Comparison of ENCODE assay signal across 9 mouse cellular contexts in the genomic region with DNA sequence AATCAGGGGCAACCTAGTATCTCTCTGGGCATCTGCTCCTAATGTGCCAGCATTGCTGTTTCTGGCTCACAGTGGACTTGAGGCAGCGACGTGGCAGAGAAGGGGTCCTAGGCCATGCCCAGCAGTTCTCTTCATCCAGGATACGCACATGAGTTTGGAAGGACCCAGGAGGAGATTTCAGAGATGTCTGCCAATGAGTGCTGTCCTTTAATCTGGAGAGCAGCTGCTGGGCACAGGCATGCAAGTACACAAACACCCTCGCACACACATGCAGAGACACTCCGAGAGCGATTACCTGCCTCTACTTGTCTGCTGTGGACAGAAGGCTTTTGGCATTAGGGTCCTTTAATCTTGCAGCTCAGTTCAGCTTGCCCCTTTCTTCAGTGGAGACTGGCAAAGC. TPM values are rescaled to one million over a fixed set of nuclear protein-coding genes. Genes with fewer than 3 reads are reported as not detected.
DNase-seq lines count a peak whose midpoint lies in the region; ATAC-seq and TF ChIP-seq lines count a peak whose summit lies in the region.
"Had no signal": no experiment of that assay in that cellular context is flagged by ENCODE, and none has a peak within 500 bp of the region (broad histone marks: within the 10 kb centered on the region; RNA-seq: fewer than 3 reads in every experiment).

A gene (plus strand): TSS at position 343 of the 400 bp plus-strand sequence.

- no peaks in the 10 kb centered on the region for H3K27me3 ChIP-seq in heart, embryonic 12.5 days (replicated peaks)
- H3K27me3 ChIP-seq: liver, embryonic 15.5 days had no signal

- no peaks in the 10 kb centered on the region for H3K9me3 ChIP-seq in heart, embryonic 12.5 days (replicated peaks)
- H3K9me3 ChIP-seq: liver, embryonic 15.5 days had no signal

- TF ChIP-seq POLR2A in lung, adult 2 months (IDR thresholded peaks at IDR 0.05; ENCODE audit: borderline replicate concordance, extremely low read depth, low read depth, low read length), result no peak
- no peak for TF ChIP-seq POLR2A in bone marrow macrophage, adult 2 months (IDR thresholded peaks at IDR 0.05; ENCODE audit: borderline replicate concordance, low read depth, low read length)

- no peaks in the 10 kb centered on the region for H3K36me3 ChIP-seq in heart, embryonic 12.5 days
- H3K36me3 ChIP-seq: liver, embryonic 15.5 days had no signal

- H3K4me3 ChIP-seq in lung, adult 2 months (replicated peaks; ENCODE audit: extremely low read depth, low read depth, low read length), result no peak within 1 kb of the TSS
- no peak within 1 kb of the TSS for H3K4me3 ChIP-seq in bone marrow macrophage, adult 2 months (ENCODE audit: insufficient read depth, low read length)
- peak within 1 kb of the TSS; percentile 11 for H3K4me3 ChIP-seq in heart, embryonic 12.5 days
- H3K4me3 ChIP-seq: liver, embryonic 15.5 days had no signal

- intact Hi-C loops in left cerebral cortex, postnatal 14 days (cut with DNase I), result no loop called here

- TF ChIP-seq CTCF in lung, adult 2 months (IDR thresholded peaks at IDR 0.05; ENCODE audit: insufficient read depth, low read length), result no peak
- no peak for TF ChIP-seq CTCF in bone marrow macrophage, adult 2 months (IDR thresholded peaks at IDR 0.05; ENCODE audit: low read depth, low read length)

- peaks cover 4% of the 10 kb centered on the region for H3K4me1 ChIP-seq in lung, adult 2 months (ENCODE audit: control insufficient read depth, insufficient read depth, low read length)
- H3K4me1 ChIP-seq in bone marrow macrophage, adult 2 months (ENCODE audit: control insufficient read depth, insufficient read depth, low read length), result 0 out of 2 replicates have a peak, but pooled peaks cover 2% of the 10 kb centered on the region
- peaks cover 47% of the 10 kb centered on the region for H3K4me1 ChIP-seq in heart, embryonic 12.5 days (replicated peaks)
- H3K4me1 ChIP-seq: liver, embryonic 15.5 days had no signal

- no peak for ATAC-seq in heart, embryonic 12.5 days (ENCODE audit: insufficient number of reproducible peaks, low FRiP score)
- no peak for ATAC-seq in megakaryocyte, adult 5-6 weeks (ENCODE audit: poor library complexity, severe bottlenecking)

- H3K4me2 ChIP-seq in heart, embryonic 12.5 days, result peak within 1 kb of the TSS; percentile 47
- H3K4me2 ChIP-seq: liver, embryonic 15.5 days had no signal

- 78% methylated on average over 6 of the region's 6 CpGs for WGBS in lung, adult 2 months
- 61% methylated on average over 6 of the region's 6 CpGs for WGBS in heart, embryonic 12.5 days

- peak within 1 kb of the TSS; percentile 33 for H3K9ac ChIP-seq in heart, embryonic 12.5 days
- H3K9ac ChIP-seq: liver, embryonic 15.5 days had no signal

- no peak for DNase-seq in lung, adult 2 months
- no peak for DNase-seq in lung, postnatal 14 days
- no peak for DNase-seq in cerebellum, postnatal 36 days
- no peak for DNase-seq in spleen, postnatal 10 days (ENCODE audit: low spot score in 2 of 2)
- DNase-seq in left cerebral cortex, postnatal 14 days (ENCODE audit: low spot score in 2 of 2), result no peak

- no peak within 1 kb of the TSS for H3K27ac ChIP-seq in bone marrow macrophage, adult 2 months (ENCODE audit: insufficient read depth, low read depth, low read length)
- peak within 1 kb of the TSS; percentile 74 for H3K27ac ChIP-seq in heart, embryonic 12.5 days (ENCODE audit: poor library complexity, severe bottlenecking)
- H3K27ac ChIP-seq: liver, embryonic 15.5 days had no signal

RNA-seq across cellular contexts. Expression of the gene that starts here (rescaled TPM):
- polyA plus RNA-seq in lung, adult 2 months (2012; rRNA removed), result 10.3 and 15.1 TPM in 2 replicates
- 35.9 and 40.9 TPM in 2 replicates for polyA plus RNA-seq in bone marrow macrophage, adult 2 months (2012; ENCODE audit: insufficient read depth, insufficient read length, missing spikeins)
- polyA plus RNA-seq in heart, embryonic 12.5 days (2016; fragmentation: Nextera tagmentation; extraction: Ambion mirVana), result 27.8 and 31.0 TPM in 2 replicates
- 64.5 and 68.7 TPM in 2 replicates for total RNA-seq in megakaryocyte, adult 5-6 weeks (2015)
- total RNA-seq in megakaryocyte, adult 5-6 weeks (2017), result 36.3 and 45.5 TPM in 2 replicates
- 1 to 10 TPM; 4.6 to 5.2 TPM for total RNA-seq in left cerebral cortex, postnatal 14 days (2021)

Comparison
In these comparisons a context has a peak if more than half of its experiments do, and no peak if none do; other contexts are left out.
1. RNA of the gene that starts here (total RNA-seq): 36.3 to 68.7 TPM in megakaryocyte, adult 5-6 weeks; 4.6 to 5.2 TPM in left cerebral cortex, postnatal 14 days; every median in the first group is over 4 times any median in the second.